Mouse (Mus musculus) bone marrow macrophage, adult 2 months (primary cell): ENCODE data around the gene Mb21d2. TPM values are rescaled to one million over a fixed set of nuclear protein-coding genes. Genes with fewer than 3 reads are reported as not detected.

Experiments
- H3K27ac ChIP-seq: 2 replicates; pipeline ENCODE4 v1.5.1; 2012; ENCODE audit warnings: low read depth, low read length; ENCODE audit not compliant: insufficient read depth
- H3K4me1 ChIP-seq: 2 replicates; pipeline ENCODE4 v1.6.1; 2012; ENCODE audit warnings: low read length; ENCODE audit not compliant: control insufficient read depth, insufficient read depth
- H3K4me3 ChIP-seq: 2 replicates; pipeline ENCODE4 v1.5.1; 2012; ENCODE audit warnings: mild to moderate bottlenecking, low read length, moderate library complexity; ENCODE audit not compliant: insufficient read depth
- CTCF ChIP-seq: IDR thresholded peaks from 2 replicates; pipeline ENCODE4 v1.5.1; 2012; ENCODE audit warnings: low read depth, mild to moderate bottlenecking, low read length, moderate library complexity
- POLR2A ChIP-seq: IDR thresholded peaks from 2 replicates; pipeline ENCODE4 v1.6.1; 2012; ENCODE audit warnings: mild to moderate bottlenecking, low read depth, low read length, borderline replicate concordance
- polyA plus RNA-seq: library from polyadenylated mRNA; stranded (reverse); fragments of >200 nt; gene quantifications from 2 replicates; pipeline ENCODE4 v1.2.4, GENCODE M21; 2012; ENCODE audit not compliant: missing spikeins, insufficient read depth, insufficient read length

Mb21d2 gene
- polyA plus RNA-seq: 0.27 and 0.36 TPM in 2 replicates

- TF ChIP-seq POLR2A: no peak
- no peak for TF ChIP-seq CTCF
- Histone ChIP-seq H3K4me1 (peaks cover 3% of the 10 kb centered on the region), H3K4me3 (peak within 1 kb of the TSS; percentile 64), H3K27ac (no peak within 1 kb of the TSS)
Observed at GRCm38 (mm10) chr16:28928815-28929685, at the start of gene Mb21d2. TSS of gene Mb21d2 (minus strand) at chr16:28929673.

GRCm38 (mm10) chr16:28966236-28966635 is 36.8 kb upstream of the Mb21d2 start:
- TF ChIP-seq CTCF (no peak), POLR2A (no peak)
- Histone ChIP-seq H3K4me3 (no peak overlapping the region), H3K4me1 (peaks cover 3% of the 10 kb centered on the region), H3K27ac (no peak overlapping the region)

- TF ChIP-seq POLR2A (no peak), CTCF (no peak)
- no peak overlapping the region for H3K27ac ChIP-seq
Observed at GRCm38 (mm10) chr16:28964048-28964447, 34.6 kb upstream of the Mb21d2 start.

GRCm38 (mm10) chr16:28962987-28963386 is 33.5 kb upstream of the Mb21d2 start:
- Histone ChIP-seq H3K27ac (no peak overlapping the region), H3K4me3 (no peak overlapping the region), H3K4me1 (peaks cover 3% of the 10 kb centered on the region)
- TF ChIP-seq CTCF (no peak), POLR2A (no peak)

More at GRCm38 (mm10) chr16:28964048-28964447, 34.6 kb upstream of the Mb21d2 start:
- Histone ChIP-seq H3K4me3 (no peak overlapping the region), H3K4me1 (peaks cover 3% of the 10 kb centered on the region)

GRCm38 (mm10) chr16:28949810-28950209 is 20.3 kb upstream of the Mb21d2 start:
- no peak overlapping the region for H3K4me3 ChIP-seq
- H3K4me1 ChIP-seq: 0 out of 2 replicates have a peak, but pooled peaks cover 2% of the 10 kb centered on the region
- H3K27ac ChIP-seq: no peak overlapping the region
- TF ChIP-seq POLR2A (no peak), CTCF (no peak)

GRCm38 (mm10) chr16:28943254-28943653 is 13.8 kb upstream of the Mb21d2 start:
- TF ChIP-seq CTCF (no peak), POLR2A (no peak)
- Histone ChIP-seq H3K4me1 (no peaks in the 10 kb centered on the region), H3K27ac (no peak overlapping the region), H3K4me3 (no peak overlapping the region)

- peaks cover 6% of the 10 kb centered on the region for H3K4me1 ChIP-seq
- no peak overlapping the region for H3K27ac ChIP-seq
- no peak for TF ChIP-seq POLR2A
- no peak for TF ChIP-seq CTCF
- no peak overlapping the region for H3K4me3 ChIP-seq
Observed at GRCm38 (mm10) chr16:28936181-28936792, 6.8 kb upstream of the Mb21d2 start.

- no peak overlapping the region for H3K4me3 ChIP-seq
- no peak overlapping the region for H3K27ac ChIP-seq
- H3K4me1 ChIP-seq: peaks cover 6% of the 10 kb centered on the region
- no peak for TF ChIP-seq CTCF
- TF ChIP-seq POLR2A: no peak
Observed at GRCm38 (mm10) chr16:28935701-28936100, 6.2 kb upstream of the Mb21d2 start.

- Histone ChIP-seq H3K27ac (no peak overlapping the region), H3K4me1 (peaks cover 6% of the 10 kb centered on the region), H3K4me3 (no peak overlapping the region)
- no peak for TF ChIP-seq POLR2A
- no peak for TF ChIP-seq CTCF
Observed at GRCm38 (mm10) chr16:28931213-28931612, 1.7 kb upstream of the Mb21d2 start.

GRCm38 (mm10) chr16:28930426-28930825 is 953 bp upstream of the Mb21d2 start:
- H3K27ac ChIP-seq: no peak overlapping the region
- H3K4me1 ChIP-seq: peaks cover 6% of the 10 kb centered on the region
- peak overlapping the region; percentile 61; the same call in 1 of the 2 replicates for H3K4me3 ChIP-seq
- TF ChIP-seq POLR2A (no peak), CTCF (no peak)
